Mouse (Mus musculus): ENCODE results near the gene Cabin1.

Cabin1 gene

GRCm38 (mm10) chr10:75635019-75635692, 129.0 kb downstream of the Cabin1 start:
- DNase-seq (ENCODE audit: low read depth): no peak

- no peak for DNase-seq (ENCODE audit: low read depth)
Measured at GRCm38 (mm10) chr10:75634610-75635009, 129.5 kb downstream of the Cabin1 start.

- DNase-seq (ENCODE audit: low read depth): no peak
Measured at GRCm38 (mm10) chr10:75633576-75634139, 130.5 kb downstream of the Cabin1 start.

- no peak for DNase-seq (ENCODE audit: low read depth)
Measured at GRCm38 (mm10) chr10:75633048-75633447, 131.1 kb downstream of the Cabin1 start.

GRCm38 (mm10) chr10:75632633-75633032, 131.5 kb downstream of the Cabin1 start:
- no peak for DNase-seq (ENCODE audit: low read depth)

- no peak for DNase-seq (ENCODE audit: low read depth)
Measured at GRCm38 (mm10) chr10:75627490-75627889, 136.7 kb downstream of the Cabin1 start.

- no peak for DNase-seq (ENCODE audit: low read depth)
Measured at GRCm38 (mm10) chr10:75626991-75627390, 137.2 kb downstream of the Cabin1 start.

GRCm38 (mm10) chr10:75625920-75626319, 138.2 kb downstream of the Cabin1 start:
- no peak for DNase-seq (ENCODE audit: low read depth)

GRCm38 (mm10) chr10:75620818-75621217, 143.3 kb downstream of the Cabin1 start:
- DNase-seq (ENCODE audit: low read depth): peak; percentile 35

GRCm38 (mm10) chr10:75616044-75616443, 148.1 kb downstream of the Cabin1 start:
- no peak for DNase-seq (ENCODE audit: low read depth)

GRCm38 (mm10) chr10:75610486-75610885, 153.7 kb downstream of the Cabin1 start:
- DNase-seq (ENCODE audit: low read depth): no peak

- DNase-seq (ENCODE audit: low read depth): no peak
Measured at GRCm38 (mm10) chr10:75608975-75609374, 155.2 kb downstream of the Cabin1 start.

GRCm38 (mm10) chr10:75607253-75607652, 156.9 kb downstream of the Cabin1 start:
- no peak for DNase-seq (ENCODE audit: low read depth)

- DNase-seq (ENCODE audit: low read depth): peak; percentile 57
Measured at GRCm38 (mm10) chr10:75605162-75605846, 158.8 kb downstream of the Cabin1 start.

- no peak for DNase-seq (ENCODE audit: low read depth)
Measured at GRCm38 (mm10) chr10:75600189-75600730, 163.9 kb downstream of the Cabin1 start.

All from induced T-regulatory cell, adult 2 months (primary cell).